Mouse (Mus musculus) right cerebral cortex, postnatal 14 days (tissue): ENCODE measurements at regions not wholly inside any gene's neighbourhood (a gene's known extent, or its start where the extent isn't known, plus 50 kb on each side); places are given as distances from the start of the nearest gene placed in this dataset.
"Not testable (repeated sequence)": the region's sequence is repeated elsewhere in the genome, so short reads cannot be mapped to it uniquely, and the experiment has no call there.

Source experiments
- DNase-seq: peaks from one replicate; pipeline ENCODE4 v3.0.0; 2022

DNA sequence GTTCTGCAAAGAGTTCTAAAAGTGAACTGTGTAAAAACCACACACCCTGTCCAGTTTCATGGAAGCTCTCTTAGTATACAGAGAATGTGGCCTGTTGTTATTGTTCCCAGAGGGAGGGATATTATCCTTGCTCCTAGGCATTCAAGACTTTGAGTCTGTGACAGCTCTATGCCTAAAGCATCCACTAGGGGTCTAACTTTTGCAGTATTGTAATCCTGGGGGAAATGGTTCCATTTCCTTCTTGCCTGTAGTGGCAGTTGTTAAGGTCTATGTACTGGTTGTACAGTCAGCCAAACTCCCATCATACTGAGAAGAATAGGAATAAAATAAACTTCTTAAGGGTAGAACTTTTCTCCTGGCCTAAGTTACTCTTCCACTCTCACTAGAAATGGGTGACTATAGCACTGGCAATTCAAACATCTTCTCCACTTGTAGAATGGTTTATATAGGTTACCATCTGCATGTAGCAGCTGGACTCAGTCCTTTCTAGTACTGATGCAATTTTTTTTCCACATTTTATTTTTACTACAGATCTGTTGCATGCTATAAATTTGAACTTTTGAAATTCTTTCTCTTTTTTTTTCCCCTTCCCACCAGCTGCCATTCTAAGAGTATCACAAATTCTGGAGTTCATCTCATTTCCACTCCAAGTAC lies 51.4 kb upstream of the Dpt start:
- DNase-seq = no peak

- DNase-seq = no peak
These were observed 51.9 kb upstream of the Dpt start for GRCm38 (mm10) chr1:164744499-164744898.

DNA sequence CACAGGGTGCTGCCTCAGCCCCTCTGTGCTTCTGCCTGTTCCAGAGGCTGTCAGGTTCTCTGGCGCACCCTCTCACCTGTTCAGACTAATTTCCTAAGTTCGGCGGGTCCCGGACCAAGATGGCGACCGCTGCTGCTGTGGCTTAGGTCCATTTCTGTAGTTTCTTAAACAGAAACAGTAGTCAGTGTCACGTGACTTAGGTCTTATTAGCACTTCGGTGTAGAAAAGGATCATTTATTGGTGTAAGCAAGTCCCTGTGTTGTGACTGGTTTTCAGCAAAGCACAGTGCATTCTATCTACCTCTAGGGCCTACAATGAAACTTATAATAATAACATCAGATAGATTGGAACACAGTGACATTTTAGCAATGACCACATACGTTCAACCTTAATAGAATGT lies 53.5 kb upstream of the Dpt start:
- not testable (repeated sequence) for DNase-seq

GRCm38 (mm10) chr1:164735646-164736045 lies 60.8 kb upstream of the Dpt start:
- no peak for DNase-seq

DNA sequence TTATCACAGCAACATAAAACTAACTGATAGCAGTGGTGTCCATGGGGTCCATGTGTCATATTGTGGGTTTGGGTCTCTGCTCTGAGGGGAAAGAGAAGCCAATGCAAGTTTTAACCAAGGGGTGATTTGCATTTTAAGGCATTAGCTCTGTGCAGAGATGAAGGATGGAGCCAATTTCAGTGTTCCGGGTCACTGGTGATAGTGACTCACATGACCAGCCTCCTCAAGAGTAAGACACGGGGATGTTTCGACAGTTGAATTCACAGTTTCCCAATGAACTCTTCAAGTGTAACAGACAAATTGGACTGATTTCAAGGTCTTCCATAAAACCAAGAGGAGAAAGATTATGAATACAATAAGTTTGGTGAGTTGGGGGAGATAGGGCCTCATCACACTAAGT lies 62.7 kb upstream of the Dpt start:
- no peak for DNase-seq

DNA sequence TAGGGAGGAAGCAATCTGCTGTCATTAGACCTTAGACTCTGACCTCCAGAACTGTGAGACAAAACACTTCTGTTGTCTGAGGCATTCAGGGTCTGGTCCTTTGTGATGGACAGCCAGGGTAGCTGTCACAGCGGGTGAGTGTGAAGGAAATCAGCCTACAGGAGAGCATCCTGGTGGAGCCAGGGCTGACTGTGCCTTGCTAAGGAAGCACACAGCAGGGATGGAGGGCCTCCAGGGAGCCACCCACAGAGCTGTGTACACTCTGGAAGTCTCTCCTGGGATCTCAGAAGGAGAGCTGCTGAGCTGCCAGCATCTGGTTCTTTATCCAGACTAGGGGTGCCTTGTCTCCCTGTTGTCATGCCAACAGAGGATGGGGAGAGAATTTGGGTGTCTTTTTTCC lies 74.4 kb upstream of the Dpt start:
- DNase-seq = peak; percentile 57

DNA sequence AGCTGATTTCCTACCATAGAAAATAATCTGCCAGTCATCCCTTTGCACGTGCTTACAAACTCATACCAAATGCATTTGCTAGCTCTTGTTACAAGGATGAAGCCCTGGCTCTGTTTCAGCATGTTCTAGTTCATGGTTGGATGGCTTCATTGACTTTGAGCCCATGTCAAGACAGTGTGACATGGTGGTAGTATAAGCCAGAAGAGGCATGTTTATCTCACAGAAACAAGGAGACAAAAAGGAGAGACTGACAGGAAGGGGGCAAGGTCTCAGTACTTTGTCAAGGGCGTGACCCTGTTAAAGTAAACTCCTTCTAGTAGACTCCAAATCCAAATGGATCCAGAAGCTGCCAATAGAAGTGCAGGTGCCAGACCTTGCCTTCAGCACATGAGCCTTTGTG lies 81.5 kb upstream of the Dpt start:
- DNase-seq = no peak

DNA sequence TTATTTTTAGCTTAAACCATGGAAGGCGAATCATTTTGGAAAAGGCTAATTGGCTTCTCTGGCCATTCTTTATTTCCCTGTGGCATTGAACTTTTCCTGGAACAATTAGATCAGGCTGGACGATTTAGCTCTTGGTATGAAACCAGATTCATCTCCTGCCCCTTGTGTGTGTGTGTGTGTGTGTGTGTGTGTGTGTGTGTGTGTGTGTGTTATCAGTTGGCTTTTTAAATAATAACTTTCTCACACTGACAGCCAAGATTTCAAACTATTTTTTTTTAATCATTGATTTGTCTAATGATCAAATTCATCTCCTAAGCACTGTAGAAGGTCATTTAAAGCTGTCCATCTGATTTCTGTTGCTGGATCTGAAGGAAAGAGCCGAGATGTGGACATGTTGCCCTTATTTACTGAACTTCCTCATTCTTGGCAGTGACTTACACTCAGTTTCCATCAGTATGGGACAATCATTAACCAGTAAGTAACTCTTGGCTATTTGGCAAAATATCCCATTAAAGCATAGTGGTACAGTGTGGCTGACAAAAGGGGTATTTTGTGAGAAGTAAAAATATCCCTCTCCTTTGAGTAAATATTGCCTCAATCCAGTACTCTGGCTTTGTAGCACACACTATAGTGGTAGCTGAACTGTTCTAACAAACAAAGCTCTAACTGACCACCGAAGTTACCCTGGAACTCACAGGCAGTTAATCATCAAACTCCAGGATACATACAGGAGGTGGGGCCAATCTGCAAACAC lies 82.5 kb upstream of the Dpt start:
- no peak for DNase-seq

- no peak for DNase-seq
These were observed 83.9 kb upstream of the Dpt start for GRCm38 (mm10) chr1:164712514-164712913.

GRCm38 (mm10) chr1:164704397-164705091 lies 91.9 kb upstream of the Dpt start:
- peak; percentile 24 for DNase-seq

GRCm38 (mm10) chr1:164703560-164704131 lies 92.8 kb upstream of the Dpt start:
- no peak for DNase-seq

DNA sequence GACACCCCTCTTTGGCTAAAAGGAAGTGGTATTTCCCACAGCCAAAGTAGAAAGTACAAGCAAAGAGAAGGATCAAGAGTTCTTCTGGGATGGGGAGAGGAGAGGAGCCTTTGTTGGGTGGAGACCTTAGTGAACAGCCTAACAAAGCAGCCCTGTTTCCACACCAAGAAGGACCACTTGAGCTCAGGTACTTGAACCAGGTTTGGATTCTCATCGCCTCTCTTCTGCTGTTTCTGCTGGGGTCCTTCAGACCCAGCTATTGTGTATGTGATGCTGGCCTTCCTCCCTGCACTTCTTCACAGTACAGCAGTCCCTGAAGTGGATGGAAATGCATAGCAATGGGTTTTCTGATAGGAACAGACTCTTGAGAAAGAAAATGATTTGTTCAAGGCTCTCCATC lies 106.4 kb upstream of the Dpt start:
- no peak for DNase-seq

- DNase-seq = no peak
These were observed 107.1 kb upstream of the Dpt start for GRCm38 (mm10) chr1:164689311-164689710.

DNA sequence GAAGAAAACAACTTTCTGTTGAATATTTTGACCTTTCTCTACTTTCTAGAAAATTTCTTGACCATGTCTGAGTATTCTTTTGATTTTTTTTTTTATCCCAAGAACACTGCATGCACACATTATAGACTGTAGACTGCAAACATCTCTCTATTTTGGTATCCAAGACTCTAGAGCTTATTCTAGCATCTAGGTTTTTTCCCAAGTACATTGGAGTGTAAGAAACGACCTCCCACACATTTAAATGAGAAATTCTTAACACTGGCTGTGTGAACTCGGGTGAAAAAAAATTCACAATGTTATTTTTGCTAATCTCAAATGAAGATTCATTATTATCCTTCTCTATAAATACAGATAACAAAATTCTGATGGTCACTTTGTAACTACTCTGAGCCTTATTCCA lies 112.0 kb upstream of the Dpt start:
- no peak for DNase-seq

- DNase-seq = no peak
These were observed 112.7 kb upstream of the Dpt start for GRCm38 (mm10) chr1:164683788-164684187.

GRCm38 (mm10) chr1:164682867-164683599 lies 113.4 kb upstream of the Dpt start:
- DNase-seq = no peak

DNA sequence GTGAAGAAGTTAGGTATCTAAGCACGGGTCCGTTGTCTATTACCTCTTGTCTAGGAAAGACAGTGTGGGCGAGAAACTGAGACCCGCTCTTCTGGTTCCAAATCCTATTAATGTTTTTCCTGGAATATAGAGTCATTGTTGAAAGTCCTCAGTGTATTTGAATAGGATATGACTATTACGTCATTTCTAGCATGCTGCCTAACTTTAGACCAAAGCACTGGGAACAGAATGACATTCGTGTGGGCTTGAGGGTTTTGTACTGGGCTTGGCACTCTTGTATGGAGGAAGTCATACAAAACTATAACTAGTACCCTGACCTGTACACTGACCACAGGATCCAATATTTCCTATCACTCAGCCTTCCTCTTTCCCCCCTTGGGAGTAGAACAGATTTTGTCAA lies 114.0 kb upstream of the Dpt start:
- no peak for DNase-seq

DNA sequence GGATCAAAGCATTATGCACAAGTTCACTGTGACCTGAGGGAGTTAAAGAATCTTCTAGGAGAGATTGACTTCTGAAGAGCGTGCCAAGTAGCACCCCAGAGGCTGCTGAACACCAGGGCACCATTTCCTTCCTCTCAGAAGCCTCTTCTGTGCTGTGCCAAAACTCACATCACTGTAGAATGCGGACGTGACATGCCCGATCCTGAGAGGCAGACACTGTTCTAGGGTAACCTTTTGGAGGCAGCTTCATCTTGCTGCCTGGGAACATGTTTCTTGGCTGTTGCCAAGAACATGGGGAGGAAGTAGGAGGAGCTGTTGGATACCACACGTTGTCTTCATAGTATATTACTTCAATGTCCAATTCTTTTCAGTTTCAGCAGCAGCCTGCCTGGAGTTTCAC lies 114.9 kb upstream of the Dpt start:
- no peak for DNase-seq

GRCm38 (mm10) chr1:164678303-164678702 lies 118.1 kb upstream of the Dpt start:
- no peak for DNase-seq

DNA sequence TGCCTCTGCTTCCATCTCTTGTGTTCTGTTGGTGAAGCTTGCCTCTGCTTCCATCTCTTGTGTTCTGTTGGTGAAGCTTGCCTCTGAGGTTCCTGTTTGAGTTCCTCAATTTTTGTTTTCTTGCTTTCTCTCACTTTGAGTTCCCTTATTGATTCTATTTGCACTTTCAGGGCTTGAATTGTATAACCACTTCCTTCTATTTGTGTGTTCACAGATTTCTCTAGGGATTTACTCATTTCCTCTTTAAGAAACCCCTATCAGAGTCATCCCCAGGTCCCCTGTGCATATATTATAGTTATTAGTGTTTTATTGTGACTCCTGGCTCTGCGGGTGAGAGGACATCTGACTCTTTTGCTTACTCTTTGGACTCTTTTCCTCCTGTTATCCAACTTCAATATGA lies 144.2 kb upstream of the Dpt start:
- no peak for DNase-seq

DNA sequence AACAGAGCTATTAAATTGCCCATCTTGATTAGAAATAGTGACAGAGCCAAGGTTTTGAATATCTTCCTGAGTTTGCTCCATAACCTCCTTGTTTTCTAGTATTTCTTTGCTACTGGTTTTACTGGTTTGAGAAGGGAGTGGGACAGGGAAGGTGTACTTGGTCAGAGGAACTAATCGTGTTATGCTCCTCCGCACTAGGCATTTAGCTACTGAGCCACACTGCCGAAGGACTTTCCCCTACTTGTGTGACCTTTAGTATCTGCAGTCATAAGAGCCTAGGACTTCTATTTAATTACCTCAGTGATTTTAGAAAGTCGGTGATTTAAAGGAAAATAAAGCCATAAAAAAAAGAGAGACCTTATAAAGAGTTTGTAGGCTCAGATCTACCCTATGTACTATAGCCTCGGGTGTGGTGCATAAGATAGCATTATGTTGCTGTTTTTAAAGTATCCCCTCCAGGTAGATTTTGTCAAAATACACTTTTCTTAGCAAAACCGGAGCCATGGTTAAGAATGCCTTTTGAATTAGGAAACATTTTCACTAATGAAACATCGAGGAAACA lies 158.5 kb upstream of the Dpt start:
- no peak for DNase-seq

GRCm38 (mm10) chr1:164631679-164632078 lies 164.8 kb upstream of the Dpt start:
- DNase-seq = no peak

GRCm38 (mm10) chr1:164628840-164629239 lies 167.6 kb upstream of the Dpt start:
- no peak for DNase-seq
